Mouse (Mus musculus): ENCODE measurements around the gene Tcap. TPM values are rescaled to one million over a fixed set of nuclear protein-coding genes. Genes with fewer than 3 reads are reported as not detected.

Tcap gene
- total RNA-seq, 1 experiment from 2014 or later, result not detected

DNA sequence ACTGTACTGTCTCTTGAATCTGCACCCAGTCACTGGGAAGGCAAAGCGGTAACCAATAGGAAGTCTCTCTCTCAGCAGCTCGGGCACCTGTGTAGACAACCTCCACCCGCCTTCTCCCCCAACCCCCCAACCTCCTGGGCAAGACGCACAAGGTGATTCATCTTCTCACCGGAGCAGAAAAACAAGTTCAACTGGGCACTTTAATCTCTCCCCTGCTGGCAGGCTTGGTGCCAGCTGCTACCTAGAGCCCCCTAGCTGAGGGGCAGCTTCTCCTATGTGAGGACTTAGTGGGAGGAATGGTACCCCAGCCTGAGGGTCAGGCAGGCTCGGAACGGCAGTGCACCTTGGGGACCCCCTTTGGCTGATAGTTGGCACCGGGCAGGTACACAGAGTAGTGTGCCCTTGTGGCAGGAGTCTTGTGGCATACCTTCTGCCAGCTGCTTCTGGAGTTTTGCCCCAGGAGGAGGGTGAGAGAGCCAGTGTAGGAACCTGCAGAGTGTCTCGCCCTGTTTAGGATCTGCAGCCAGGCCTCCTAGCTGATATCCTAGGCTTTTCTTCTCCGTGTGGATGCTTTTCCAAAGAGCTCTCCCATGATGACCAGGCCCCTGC, 35.4 kb downstream of the Tcap start:
- ATAC-seq (replicated peaks in 1 of 2; ENCODE audit: insufficient read depth in 1 of 2, low FRiP score in 2 of 2, low TSS enrichment in 1 of 2, low read depth in 1 of 2, poor library complexity in 2 of 2, severe bottlenecking in 2 of 2), result no peak

- ATAC-seq (replicated peaks in 1 of 2; ENCODE audit: insufficient read depth in 1 of 2, low FRiP score in 2 of 2, low TSS enrichment in 1 of 2, low read depth in 1 of 2, poor library complexity in 2 of 2, severe bottlenecking in 2 of 2), result no peak
Measured at GRCm38 (mm10) chr11:98426592-98426991, 43.0 kb downstream of the Tcap start.

- ATAC-seq (replicated peaks in 1 of 2; ENCODE audit: insufficient read depth in 1 of 2, low FRiP score in 2 of 2, low TSS enrichment in 1 of 2, low read depth in 1 of 2, poor library complexity in 2 of 2, severe bottlenecking in 2 of 2), result no peak
Measured at GRCm38 (mm10) chr11:98428436-98428835, 44.8 kb downstream of the Tcap start.

- ATAC-seq (replicated peaks in 1 of 2; ENCODE audit: insufficient read depth in 1 of 2, low FRiP score in 2 of 2, low TSS enrichment in 1 of 2, low read depth in 1 of 2, poor library complexity in 2 of 2, severe bottlenecking in 2 of 2), result no peak
Measured at GRCm38 (mm10) chr11:98431743-98432502, 48.3 kb downstream of the Tcap start.

Other genes with a start within 250 kb of the Tcap start
- 24.8 and 26.5 TPM in 2 replicates for gene Fbxl20, start 233.4 kb upstream of the Tcap start, total RNA-seq (2017)
- gene Med1, start 190.5 kb upstream of the Tcap start, total RNA-seq (2017), result 44.3 and 69.4 TPM in 2 replicates
- gene Cdk12, start 180.8 kb upstream of the Tcap start, total RNA-seq (2017), result 68.2 and 73.3 TPM in 2 replicates
- gene Neurod2, start 54.2 kb upstream of the Tcap start, total RNA-seq (2017), result not detected in 2 replicates
- gene Ppp1r1b, start 35.4 kb upstream of the Tcap start, total RNA-seq (2017), result 0.30 TPM in 1 of 2 replicates, not detected in the other
- 16.5 and 24.5 TPM in 2 replicates for gene Stard3, start 25.4 kb upstream of the Tcap start, total RNA-seq (2017)
- gene Pnmt, start 2.6 kb downstream of the Tcap start, total RNA-seq (2017), result not detected in 2 replicates
- 5.6 and 7.4 TPM in 2 replicates for gene Pgap3, start 16.7 kb downstream of the Tcap start, total RNA-seq (2017)
- gene Erbb2, start 28.7 kb downstream of the Tcap start, total RNA-seq (2017), result not detected in 2 replicates
- gene Mien1, start 55.2 kb downstream of the Tcap start, total RNA-seq (2017), result 18.2 and 42.3 TPM in 2 replicates
- gene Grb7, start 62.6 kb downstream of the Tcap start, total RNA-seq (2017), result not detected in 2 replicates
- gene Ikzf3, start 162.2 kb downstream of the Tcap start, total RNA-seq (2017), result 0.89 and 5.7 TPM in 2 replicates
- not detected in 2 replicates for gene Zpbp2, start 167.3 kb downstream of the Tcap start, total RNA-seq (2017)
- gene Ormdl3, start 203.6 kb downstream of the Tcap start, total RNA-seq (2017), result 19.9 and 28.1 TPM in 2 replicates
- not detected in 2 replicates for gene Lrrc3c, start 214.5 kb downstream of the Tcap start, total RNA-seq (2017)
- gene Gm12355, start 241.8 kb downstream of the Tcap start, total RNA-seq (2017), result 0.69 and 4.6 TPM in 2 replicates
- gene Gsdma3, start 242.5 kb downstream of the Tcap start, total RNA-seq (2017), result not detected in 2 replicates